Mouse (Mus musculus) bone marrow macrophage, adult 2 months (primary cell): ENCODE data around the gene Dixdc1. TPM values are rescaled to one million over a fixed set of nuclear protein-coding genes. Genes with fewer than 3 reads are reported as not detected.
"Not testable (repeated sequence)": the region's sequence is repeated elsewhere in the genome, so short reads cannot be mapped to it uniquely, and the experiment has no call there.

Experiments
- H3K27ac ChIP-seq: 2 replicates; pipeline ENCODE4 v1.5.1; 2012; ENCODE audit warnings: low read depth, low read length; ENCODE audit not compliant: insufficient read depth
- H3K4me1 ChIP-seq: 2 replicates; pipeline ENCODE4 v1.6.1; 2012; ENCODE audit warnings: low read length; ENCODE audit not compliant: control insufficient read depth, insufficient read depth
- H3K4me3 ChIP-seq: 2 replicates; pipeline ENCODE4 v1.5.1; 2012; ENCODE audit warnings: mild to moderate bottlenecking, low read length, moderate library complexity; ENCODE audit not compliant: insufficient read depth
- CTCF ChIP-seq: IDR thresholded peaks from 2 replicates; pipeline ENCODE4 v1.5.1; 2012; ENCODE audit warnings: low read depth, mild to moderate bottlenecking, low read length, moderate library complexity
- POLR2A ChIP-seq: IDR thresholded peaks from 2 replicates; pipeline ENCODE4 v1.6.1; 2012; ENCODE audit warnings: mild to moderate bottlenecking, low read depth, low read length, borderline replicate concordance
- polyA plus RNA-seq: library from polyadenylated mRNA; stranded (reverse); fragments of >200 nt; gene quantifications from 2 replicates; pipeline ENCODE4 v1.2.4, GENCODE M21; 2012; ENCODE audit not compliant: missing spikeins, insufficient read depth, insufficient read length

Dixdc1 gene
- polyA plus RNA-seq, 1 experiment: not detected

- Histone ChIP-seq H3K4me3 (peak overlapping the region; percentile 84), H3K4me1 (peaks cover 8% of the 10 kb centered on the region), H3K27ac (no peak overlapping the region)
- TF ChIP-seq CTCF (no peak), POLR2A (no peak)
These were observed 80.4 kb downstream of the Dixdc1 start for GRCm38 (mm10) chr9:50658941-50659388.

GRCm38 (mm10) chr9:50658391-50658790 lies 80.9 kb downstream of the Dixdc1 start:
- peak overlapping the region; percentile 84 for H3K4me3 ChIP-seq

GRCm38 (mm10) chr9:50650503-50650902 lies 88.8 kb downstream of the Dixdc1 start:
- no peak for TF ChIP-seq POLR2A
- H3K4me3 ChIP-seq: no peak overlapping the region
- no peak overlapping the region for H3K27ac ChIP-seq
- H3K4me1 ChIP-seq: peaks cover 8% of the 10 kb centered on the region

More at GRCm38 (mm10) chr9:50658391-50658790, 80.9 kb downstream of the Dixdc1 start:
- peaks cover 8% of the 10 kb centered on the region for H3K4me1 ChIP-seq
- H3K27ac ChIP-seq: no peak overlapping the region
- no peak for TF ChIP-seq POLR2A
- no peak for TF ChIP-seq CTCF

- TF ChIP-seq CTCF (no peak), POLR2A (no peak)
- H3K27ac ChIP-seq: no peak overlapping the region
- H3K4me1 ChIP-seq: no peaks in the 10 kb centered on the region
- H3K4me3 ChIP-seq: no peak overlapping the region
These were observed 92.4 kb downstream of the Dixdc1 start for GRCm38 (mm10) chr9:50646826-50647370.

- Histone ChIP-seq H3K27ac (no peak overlapping the region), H3K4me1 (no peaks in the 10 kb centered on the region), H3K4me3 (no peak overlapping the region)
- TF ChIP-seq CTCF (no peak), POLR2A (no peak)
These were observed 105.0 kb downstream of the Dixdc1 start for GRCm38 (mm10) chr9:50634270-50634669.

GRCm38 (mm10) chr9:50633059-50633458 lies 106.3 kb downstream of the Dixdc1 start:
- Histone ChIP-seq H3K4me3 (no peak overlapping the region), H3K27ac (no peak overlapping the region)
- no peak for TF ChIP-seq POLR2A
- TF ChIP-seq CTCF: peak; percentile 23

GRCm38 (mm10) chr9:50632016-50632688 lies 107.2 kb downstream of the Dixdc1 start:
- no peak for TF ChIP-seq POLR2A
- no peak for TF ChIP-seq CTCF
- H3K27ac ChIP-seq: no peak overlapping the region
- no peaks in the 10 kb centered on the region for H3K4me1 ChIP-seq
- H3K4me3 ChIP-seq: no peak overlapping the region

More at GRCm38 (mm10) chr9:50633059-50633458, 106.3 kb downstream of the Dixdc1 start:
- H3K4me1 ChIP-seq: no peaks in the 10 kb centered on the region

- H3K4me3 ChIP-seq, H3K4me1 ChIP-seq, H3K27ac ChIP-seq: not testable (repeated sequence)
These were observed 108.4 kb downstream of the Dixdc1 start for GRCm38 (mm10) chr9:50630903-50631302.

- no peak overlapping the region for H3K4me3 ChIP-seq
- TF ChIP-seq CTCF (no peak), POLR2A (no peak)
- H3K27ac ChIP-seq: no peak overlapping the region
- H3K4me1 ChIP-seq: peaks cover 4% of the 10 kb centered on the region
These were observed 121.5 kb downstream of the Dixdc1 start for GRCm38 (mm10) chr9:50617794-50618330.

GRCm38 (mm10) chr9:50616766-50617603 lies 122.3 kb downstream of the Dixdc1 start, which contains the start of the genes Pih1d2 and Nkapd1:
TSS of gene Pih1d2 (plus strand) at chr9:50617321.
TSS of gene Nkapd1 (minus strand) at chr9:50617464.
- peak within 1 kb of the TSS; percentile 80 for H3K4me3 ChIP-seq
- H3K27ac ChIP-seq: peak within 1 kb of the TSS; percentile 84
- TF ChIP-seq CTCF (no peak), POLR2A (0 out of 2 replicates have a peak, but pooled peaks have one; percentile 49)
- H3K4me1 ChIP-seq: peaks cover 4% of the 10 kb centered on the region
